Mouse (Mus musculus): ENCODE data around the gene Chd6. TPM values are rescaled to one million over a fixed set of nuclear protein-coding genes. Genes with fewer than 3 reads are reported as not detected.

The Chd6 gene
- polyA plus RNA-seq, 1 experiment: 9.5 TPM

- Histone ChIP-seq H3K27ac (ENCODE audit: insufficient read depth, low read length) (no peak overlapping the region), H3K4me1 (ENCODE audit: control insufficient read depth, insufficient read depth, insufficient read length) (no peaks in the 10 kb centered on the region), H3K36me3 (ENCODE audit: control insufficient read depth, insufficient read depth, low read length) (peaks cover 8% of the 10 kb centered on the region), H3K4me3 (ENCODE audit: extremely low read depth, insufficient read depth, insufficient read length) (no peak overlapping the region), H3K27me3 (ENCODE audit: control insufficient read depth, insufficient read depth, low read length) (no peaks in the 10 kb centered on the region)
- 89% methylated on average over 6 of the region's 6 CpGs for WGBS
- no peak for TF ChIP-seq CTCF (IDR thresholded peaks at IDR 0.05; ENCODE audit: extremely low read depth, insufficient read depth, insufficient read length, insufficient replicate concordance)
- TF ChIP-seq POLR2A (IDR thresholded peaks at IDR 0.05; ENCODE audit: low read depth, low read length): no peak
- no peak for DNase-seq (ENCODE audit: low read depth in 1 of 2, low spot score in 2 of 2)
These were observed 59.4 kb downstream of the Chd6 start for GRCm38 (mm10) chr2:161049426-161049825.

- Histone ChIP-seq H3K36me3 (ENCODE audit: control insufficient read depth, insufficient read depth, low read length) (peaks cover 7% of the 10 kb centered on the region), H3K27me3 (ENCODE audit: control insufficient read depth, insufficient read depth, low read length) (no peaks in the 10 kb centered on the region), H3K27ac (ENCODE audit: insufficient read depth, low read length) (no peak overlapping the region), H3K4me3 (ENCODE audit: extremely low read depth, insufficient read depth, insufficient read length) (no peak overlapping the region), H3K4me1 (ENCODE audit: control insufficient read depth, insufficient read depth, insufficient read length) (no peaks in the 10 kb centered on the region)
- WGBS: 87% methylated on average over 8 of the region's 8 CpGs
- no peak for TF ChIP-seq CTCF (IDR thresholded peaks at IDR 0.05; ENCODE audit: extremely low read depth, insufficient read depth, insufficient read length, insufficient replicate concordance)
- no peak for DNase-seq (ENCODE audit: low read depth in 1 of 2, low spot score in 2 of 2)
These were observed 64.2 kb downstream of the Chd6 start for GRCm38 (mm10) chr2:161044492-161045201.

GRCm38 (mm10) chr2:161042874-161043273 lies 66.0 kb downstream of the Chd6 start:
- no peaks in the 10 kb centered on the region for H3K4me1 ChIP-seq (ENCODE audit: control insufficient read depth, insufficient read depth, insufficient read length)
- WGBS: 79% methylated on average over 3 of the region's 3 CpGs
- H3K27me3 ChIP-seq (ENCODE audit: control insufficient read depth, insufficient read depth, low read length): no peaks in the 10 kb centered on the region
- no peak overlapping the region for H3K27ac ChIP-seq (ENCODE audit: insufficient read depth, low read length)
- H3K4me3 ChIP-seq (ENCODE audit: extremely low read depth, insufficient read depth, insufficient read length): no peak overlapping the region
- H3K36me3 ChIP-seq (ENCODE audit: control insufficient read depth, insufficient read depth, low read length): peaks cover 19% of the 10 kb centered on the region
- no peak for DNase-seq (ENCODE audit: low read depth in 1 of 2, low spot score in 2 of 2)
- TF ChIP-seq CTCF (IDR thresholded peaks at IDR 0.05; ENCODE audit: extremely low read depth, insufficient read depth, insufficient read length, insufficient replicate concordance): no peak; the same call in 1 of the 2 replicates
- no peak for TF ChIP-seq POLR2A (IDR thresholded peaks at IDR 0.05; ENCODE audit: low read depth, low read length)

GRCm38 (mm10) chr2:161040743-161041142 lies 68.1 kb downstream of the Chd6 start:
- TF ChIP-seq CTCF (IDR thresholded peaks at IDR 0.05; ENCODE audit: extremely low read depth, insufficient read depth, insufficient read length, insufficient replicate concordance) (no peak), POLR2A (IDR thresholded peaks at IDR 0.05; ENCODE audit: low read depth, low read length) (no peak)
- Histone ChIP-seq H3K4me3 (ENCODE audit: extremely low read depth, insufficient read depth, insufficient read length) (no peak overlapping the region), H3K4me1 (ENCODE audit: control insufficient read depth, insufficient read depth, insufficient read length) (no peaks in the 10 kb centered on the region), H3K27me3 (ENCODE audit: control insufficient read depth, insufficient read depth, low read length) (no peaks in the 10 kb centered on the region), H3K36me3 (ENCODE audit: control insufficient read depth, insufficient read depth, low read length) (peaks cover 25% of the 10 kb centered on the region), H3K27ac (ENCODE audit: insufficient read depth, low read length) (no peak overlapping the region)
- no peak for DNase-seq (ENCODE audit: low read depth in 1 of 2, low spot score in 2 of 2)
- WGBS: 87% methylated on average over 4 of the region's 4 CpGs

GRCm38 (mm10) chr2:161037766-161038165 lies 71.1 kb downstream of the Chd6 start:
- WGBS: 92% methylated on average over 3 of the region's 3 CpGs

GRCm38 (mm10) chr2:161033141-161033540 lies 75.7 kb downstream of the Chd6 start:
- Histone ChIP-seq H3K4me3 (ENCODE audit: extremely low read depth, insufficient read depth, insufficient read length) (no peak overlapping the region), H3K27me3 (ENCODE audit: control insufficient read depth, insufficient read depth, low read length) (no peaks in the 10 kb centered on the region), H3K36me3 (ENCODE audit: control insufficient read depth, insufficient read depth, low read length) (peaks cover 22% of the 10 kb centered on the region), H3K27ac (ENCODE audit: insufficient read depth, low read length) (no peak overlapping the region), H3K4me1 (ENCODE audit: control insufficient read depth, insufficient read depth, insufficient read length) (no peaks in the 10 kb centered on the region)
- DNase-seq (ENCODE audit: low read depth in 1 of 2, low spot score in 2 of 2): no peak
- TF ChIP-seq POLR2A (IDR thresholded peaks at IDR 0.05; ENCODE audit: low read depth, low read length) (no peak), CTCF (IDR thresholded peaks at IDR 0.05; ENCODE audit: extremely low read depth, insufficient read depth, insufficient read length, insufficient replicate concordance) (no peak)

More at GRCm38 (mm10) chr2:161037766-161038165, 71.1 kb downstream of the Chd6 start:
- H3K4me3 ChIP-seq (ENCODE audit: extremely low read depth, insufficient read depth, insufficient read length): no peak overlapping the region
- H3K4me1 ChIP-seq (ENCODE audit: control insufficient read depth, insufficient read depth, insufficient read length): no peaks in the 10 kb centered on the region
- H3K36me3 ChIP-seq (ENCODE audit: control insufficient read depth, insufficient read depth, low read length): peaks cover 30% of the 10 kb centered on the region
- no peak overlapping the region for H3K27ac ChIP-seq (ENCODE audit: insufficient read depth, low read length)
- no peaks in the 10 kb centered on the region for H3K27me3 ChIP-seq (ENCODE audit: control insufficient read depth, insufficient read depth, low read length)
- TF ChIP-seq CTCF (IDR thresholded peaks at IDR 0.05; ENCODE audit: extremely low read depth, insufficient read depth, insufficient read length, insufficient replicate concordance): no peak
- no peak for TF ChIP-seq POLR2A (IDR thresholded peaks at IDR 0.05; ENCODE audit: low read depth, low read length)
- no peak for DNase-seq (ENCODE audit: low read depth in 1 of 2, low spot score in 2 of 2)

- H3K36me3 ChIP-seq (ENCODE audit: control insufficient read depth, insufficient read depth, low read length): peaks cover 19% of the 10 kb centered on the region
- no peak overlapping the region for H3K4me3 ChIP-seq (ENCODE audit: extremely low read depth, insufficient read depth, insufficient read length)
- no peak for DNase-seq (ENCODE audit: low read depth in 1 of 2, low spot score in 2 of 2)
- WGBS: 87% methylated on average over 7 of the region's 7 CpGs
- H3K27me3 ChIP-seq (ENCODE audit: control insufficient read depth, insufficient read depth, low read length): no peaks in the 10 kb centered on the region
- no peak for TF ChIP-seq CTCF (IDR thresholded peaks at IDR 0.05; ENCODE audit: extremely low read depth, insufficient read depth, insufficient read length, insufficient replicate concordance)
- TF ChIP-seq POLR2A (IDR thresholded peaks at IDR 0.05; ENCODE audit: low read depth, low read length): no peak
- H3K27ac ChIP-seq (ENCODE audit: insufficient read depth, low read length): no peak overlapping the region
- no peaks in the 10 kb centered on the region for H3K4me1 ChIP-seq (ENCODE audit: control insufficient read depth, insufficient read depth, insufficient read length)
These were observed 76.5 kb downstream of the Chd6 start for GRCm38 (mm10) chr2:161032394-161032793.

All from spleen, adult 2 months (tissue).